Comparison of ENCODE assay signal across 20 mouse cellular contexts in genomic region chr13:58281936-58282335, GRCm38 (mm10). TPM values are rescaled to one million over a fixed set of nuclear protein-coding genes. Genes with fewer than 3 reads are reported as not detected.
DNase-seq lines count a peak whose midpoint lies in the region; ATAC-seq lines count a peak whose summit lies in the region.
"Had no signal": no experiment of that assay in that cellular context is flagged by ENCODE, and none has a peak within 500 bp of the region (broad histone marks: within the 10 kb centered on the region; RNA-seq: fewer than 3 reads in every experiment).

No protein-coding gene starts in this region.

- peak; percentile 42 for DNase-seq in adrenal gland, adult 8-10 months
- DNase-seq in adrenal gland, postnatal 4 days (ENCODE audit: low spot score in 2 of 2), result no peak
- DNase-seq in kidney, adult 8-10 months, result peak; percentile 37 to 65
- DNase-seq in midbrain, embryonic 11.5 days (ENCODE audit: low spot score, missing footprints), result peak; percentile 69
- DNase-seq in R1 (ENCODE audit: low read depth, low spot score), result peak; percentile 44
- DNase-seq in ovary, postnatal 36 days (ENCODE audit: low spot score), result no peak
- DNase-seq: adrenal gland, postnatal 10 days; cerebellum, adult 9-10 months; cerebellum, postnatal 25 days; gastrocnemius, postnatal 36 days; heart, adult 11 months; heart, postnatal 36 days had no signal

- no peaks in the 10 kb centered on the region for H3K27me3 ChIP-seq in kidney, embryonic 16.5 days (ENCODE audit: insufficient read depth, low read length)
- no peaks in the 10 kb centered on the region for H3K27me3 ChIP-seq in midbrain, embryonic 11.5 days (ENCODE audit: control insufficient read depth, insufficient read depth, low read length)
- H3K27me3 ChIP-seq in midbrain, embryonic 13.5 days, result no peaks in the 10 kb centered on the region
- H3K27me3 ChIP-seq: embryonic facial prominence, embryonic 12.5 days; forebrain, embryonic 15.5 days; heart, embryonic 13.5 days; hindbrain, embryonic 15.5 days had no signal

- no peak for ATAC-seq in kidney, embryonic 16.5 days (ENCODE audit: low FRiP score, low TSS enrichment)
- no peak for ATAC-seq in midbrain, embryonic 11.5 days (ENCODE audit: low FRiP score)
- no peak for ATAC-seq in midbrain, embryonic 13.5 days
- ATAC-seq: activated CD4-positive, CD25-positive, alpha-beta regulatory T cell, adult 4 months; forebrain, embryonic 15.5 days had no signal

- no peaks in the 10 kb centered on the region for H3K36me3 ChIP-seq in kidney, embryonic 16.5 days (ENCODE audit: insufficient read depth, low read length)
- H3K36me3 ChIP-seq in midbrain, embryonic 11.5 days (ENCODE audit: control insufficient read depth, insufficient read depth, low read length), result no peaks in the 10 kb centered on the region
- no peaks in the 10 kb centered on the region for H3K36me3 ChIP-seq in midbrain, embryonic 13.5 days
- H3K36me3 ChIP-seq: embryonic facial prominence, embryonic 12.5 days; forebrain, embryonic 15.5 days; G1E; heart, embryonic 13.5 days; hindbrain, embryonic 15.5 days had no signal

- no peak overlapping the region for H3K27ac ChIP-seq in kidney, embryonic 16.5 days (ENCODE audit: low read length)
- no peak overlapping the region for H3K27ac ChIP-seq in midbrain, embryonic 11.5 days (ENCODE audit: low read depth, low read length)
- no peak overlapping the region for H3K27ac ChIP-seq in midbrain, embryonic 13.5 days
- H3K27ac ChIP-seq: embryonic facial prominence, embryonic 12.5 days; forebrain, embryonic 15.5 days; heart, embryonic 13.5 days; hindbrain, embryonic 15.5 days had no signal

- 64% methylated on average over 4 of the region's 4 CpGs for WGBS in kidney, embryonic 16.5 days
- WGBS in midbrain, embryonic 11.5 days, result 71% methylated on average over 4 of the region's 4 CpGs
- WGBS in midbrain, embryonic 13.5 days, result 71% methylated on average over 4 of the region's 4 CpGs

- H3K9ac ChIP-seq in kidney, embryonic 16.5 days (replicated peaks; ENCODE audit: low read length), result no peak overlapping the region
- no peak overlapping the region for H3K9ac ChIP-seq in midbrain, embryonic 11.5 days (ENCODE audit: low read length)
- no peak overlapping the region for H3K9ac ChIP-seq in midbrain, embryonic 13.5 days (replicated peaks)
- H3K9ac ChIP-seq: embryonic facial prominence, embryonic 12.5 days; forebrain, embryonic 15.5 days; heart, embryonic 13.5 days; hindbrain, embryonic 15.5 days had no signal

- no peak overlapping the region for H3K4me3 ChIP-seq in kidney, embryonic 16.5 days (ENCODE audit: low read length)
- no peak overlapping the region for H3K4me3 ChIP-seq in midbrain, embryonic 11.5 days (ENCODE audit: low read depth, low read length)
- no peak overlapping the region for H3K4me3 ChIP-seq in midbrain, embryonic 13.5 days (replicated peaks)
- H3K4me3 ChIP-seq: embryonic facial prominence, embryonic 12.5 days; forebrain, embryonic 15.5 days; heart, embryonic 13.5 days; hindbrain, embryonic 15.5 days had no signal

- H3K4me1 ChIP-seq in kidney, embryonic 16.5 days (ENCODE audit: insufficient read depth, low read length), result no peaks in the 10 kb centered on the region
- no peaks in the 10 kb centered on the region for H3K4me1 ChIP-seq in midbrain, embryonic 11.5 days (ENCODE audit: control insufficient read depth, insufficient read depth, low read length)
- no peaks in the 10 kb centered on the region for H3K4me1 ChIP-seq in midbrain, embryonic 13.5 days (replicated peaks)
- H3K4me1 ChIP-seq: embryonic facial prominence, embryonic 12.5 days; forebrain, embryonic 15.5 days; heart, embryonic 13.5 days; hindbrain, embryonic 15.5 days had no signal

- no peaks in the 10 kb centered on the region for H3K9me3 ChIP-seq in kidney, embryonic 16.5 days (ENCODE audit: low read length)
- H3K9me3 ChIP-seq in midbrain, embryonic 11.5 days (ENCODE audit: control insufficient read depth, low read length), result no peaks in the 10 kb centered on the region
- H3K9me3 ChIP-seq in midbrain, embryonic 13.5 days, result no peaks in the 10 kb centered on the region
- H3K9me3 ChIP-seq: embryonic facial prominence, embryonic 12.5 days; forebrain, embryonic 15.5 days; G1E; heart, embryonic 13.5 days; hindbrain, embryonic 15.5 days had no signal

- no peak overlapping the region for H3K4me2 ChIP-seq in kidney, embryonic 16.5 days (replicated peaks; ENCODE audit: low read depth, low read length)
- no peak overlapping the region for H3K4me2 ChIP-seq in midbrain, embryonic 11.5 days
- H3K4me2 ChIP-seq in midbrain, embryonic 13.5 days (replicated peaks), result no peak overlapping the region
- H3K4me2 ChIP-seq: embryonic facial prominence, embryonic 12.5 days; forebrain, embryonic 15.5 days; heart, embryonic 13.5 days; hindbrain, embryonic 15.5 days had no signal

RNA-seq across cellular contexts. Expression of gene Gkap1, which starts 6.4 kb away (rescaled TPM):
- 10 to 100 TPM; 44.8 to 74.5 (median 52.1) TPM for total RNA-seq in adrenal gland, adult 8-10 months (2022)
- 10 to 100 TPM; 47.2 to 49.7 TPM for total RNA-seq in adrenal gland, postnatal 4 days (2021)
- 22.5 and 25.8 TPM in 2 replicates for polyA plus RNA-seq in kidney, embryonic 16.5 days (2015; fragmentation: Nextera tagmentation; extraction: Ambion mirVana)
- 40.8 and 45.5 TPM in 2 replicates for polyA plus RNA-seq in midbrain, embryonic 11.5 days (2014; fragmentation: Nextera tagmentation; extraction: Ambion mirVana)
- polyA plus RNA-seq in midbrain, embryonic 13.5 days (2015; fragmentation: Nextera tagmentation; extraction: Ambion mirVana), result 26.1 and 27.7 TPM in 2 replicates

Comparison
In these comparisons a context has a peak if more than half of its experiments do, and no peak if none do; other contexts are left out.
1. DNase-seq: peak in adrenal gland, adult 8-10 months (single experiment), kidney, adult 8-10 months (2 of 2), midbrain, embryonic 11.5 days (single experiment) and R1 (single experiment); none in adrenal gland, postnatal 4 days (0 of 2) and ovary, postnatal 36 days (single experiment).